Mouse (Mus musculus): ENCODE results near the gene Vmn1r222. TPM values are rescaled to one million over a fixed set of nuclear protein-coding genes. Genes with fewer than 3 reads are reported as not detected.
A peak's percentile ranks its signal among the peaks of the same experiment; 100 is the strongest.
"Not testable (repeated sequence)": the region's sequence is repeated elsewhere in the genome, so short reads cannot be mapped to it uniquely, and the experiment has no call there.

Gene Vmn1r222
- total RNA-seq (2014; fragmentation: Nextera tagmentation), result not detected in 2 replicates
- not detected in 2 replicates for total RNA-seq (2017)
- polyA plus RNA-seq (2012), result not detected in 2 replicates

- not testable (repeated sequence) for H3K9me3 ChIP-seq (replicated peaks); H3K36me3 ChIP-seq (replicated peaks); DNase-seq (ENCODE audit: low spot score); H3K4me1 ChIP-seq (ENCODE audit: insufficient read depth, low read depth, low read length); H3K4me3 ChIP-seq (ENCODE audit: low read depth, low read length); H3K27me3 ChIP-seq (ENCODE audit: insufficient read depth, low read length); ATAC-seq (ENCODE audit: extremely low read depth, insufficient number of reproducible peaks, low FRiP score, poor library complexity, severe bottlenecking)
Observed at GRCm38 (mm10) chr13:23235847-23236246, at the start of gene Vmn1r222. Gene Vmn1r222, minus strand, starts transcription at chr13:23235947.

GRCm38 (mm10) chr13:23285191-23285920 is 49.6 kb upstream of the Vmn1r222 start:
- H3K36me3 ChIP-seq (replicated peaks), result no peaks in the 10 kb centered on the region
- DNase-seq (ENCODE audit: low spot score) (no peak), ATAC-seq (ENCODE audit: extremely low read depth, insufficient number of reproducible peaks, low FRiP score, poor library complexity, severe bottlenecking) (no peak)
- H3K9me3 ChIP-seq (replicated peaks), result no peaks in the 10 kb centered on the region
- no peak for TF ChIP-seq POLR2AphosphoS5 (IDR thresholded peaks at IDR 0.05; ENCODE audit: insufficient replicate concordance, low read depth, low read length)
- no peak for TF ChIP-seq CTCF (IDR thresholded peaks at IDR 0.05; ENCODE audit: low read depth, low read length)
- TF ChIP-seq TAL1 (conservative IDR thresholded peaks at IDR 0.05; ENCODE audit: low read depth, low read length), result no peak
- no peak for TF ChIP-seq GATA2 (IDR thresholded peaks at IDR 0.05; ENCODE audit: borderline replicate concordance, low read depth, low read length)
- no peak for TF ChIP-seq GATA1 (IDR thresholded peaks at IDR 0.05; ENCODE audit: borderline replicate concordance, low read length)
- H3K4me1 ChIP-seq (ENCODE audit: insufficient read depth, low read depth, low read length), result peaks cover 27% of the 10 kb centered on the region
- H3K4me3 ChIP-seq (ENCODE audit: low read depth, low read length), result peak overlapping the region; percentile 67; the same call in 1 of the 2 replicates
- peaks cover 24% of the 10 kb centered on the region for H3K27me3 ChIP-seq (ENCODE audit: insufficient read depth, low read length)

- ATAC-seq (ENCODE audit: extremely low read depth, insufficient number of reproducible peaks, low FRiP score, poor library complexity, severe bottlenecking), result no peak
- TF ChIP-seq CTCF (IDR thresholded peaks at IDR 0.05; ENCODE audit: low read depth, low read length) (no peak), GATA1 (IDR thresholded peaks at IDR 0.05; ENCODE audit: borderline replicate concordance, low read length) (no peak), POLR2AphosphoS5 (IDR thresholded peaks at IDR 0.05; ENCODE audit: insufficient replicate concordance, low read depth, low read length) (no peak), TAL1 (conservative IDR thresholded peaks at IDR 0.05; ENCODE audit: low read depth, low read length) (no peak), GATA2 (IDR thresholded peaks at IDR 0.05; ENCODE audit: borderline replicate concordance, low read depth, low read length) (no peak)
- H3K4me1 ChIP-seq (ENCODE audit: insufficient read depth, low read depth, low read length), result peaks cover 8% of the 10 kb centered on the region
Observed at GRCm38 (mm10) chr13:23279992-23280391, 44.2 kb upstream of the Vmn1r222 start.

GRCm38 (mm10) chr13:23279576-23279975 is 43.8 kb upstream of the Vmn1r222 start:
- no peaks in the 10 kb centered on the region for H3K27me3 ChIP-seq (ENCODE audit: insufficient read depth, low read length)
- H3K4me1 ChIP-seq (ENCODE audit: insufficient read depth, low read depth, low read length), result peaks cover 3% of the 10 kb centered on the region; the same call in 1 of the 2 replicates
- TF ChIP-seq GATA1 (IDR thresholded peaks at IDR 0.05; ENCODE audit: borderline replicate concordance, low read length), result no peak
- no peak for TF ChIP-seq TAL1 (conservative IDR thresholded peaks at IDR 0.05; ENCODE audit: low read depth, low read length)
- TF ChIP-seq GATA2 (IDR thresholded peaks at IDR 0.05; ENCODE audit: borderline replicate concordance, low read depth, low read length), result no peak
- no peak for TF ChIP-seq CTCF (IDR thresholded peaks at IDR 0.05; ENCODE audit: low read depth, low read length)
- TF ChIP-seq POLR2AphosphoS5 (IDR thresholded peaks at IDR 0.05; ENCODE audit: insufficient replicate concordance, low read depth, low read length), result no peak
- H3K9me3 ChIP-seq (replicated peaks), result no peaks in the 10 kb centered on the region
- DNase-seq (ENCODE audit: low spot score), result no peak
- H3K36me3 ChIP-seq (replicated peaks), result no peaks in the 10 kb centered on the region
- H3K4me3 ChIP-seq (ENCODE audit: low read depth, low read length), result no peak overlapping the region
- no peak for ATAC-seq (ENCODE audit: extremely low read depth, insufficient number of reproducible peaks, low FRiP score, poor library complexity, severe bottlenecking)

More at GRCm38 (mm10) chr13:23279992-23280391, 44.2 kb upstream of the Vmn1r222 start:
- Histone ChIP-seq H3K36me3 (replicated peaks) (no peaks in the 10 kb centered on the region), H3K27me3 (ENCODE audit: insufficient read depth, low read length) (no peaks in the 10 kb centered on the region), H3K4me3 (ENCODE audit: low read depth, low read length) (no peak overlapping the region), H3K9me3 (replicated peaks) (no peaks in the 10 kb centered on the region)
- DNase-seq (ENCODE audit: low spot score), result no peak

- no peaks in the 10 kb centered on the region for H3K36me3 ChIP-seq (replicated peaks)
- H3K4me1 ChIP-seq (ENCODE audit: insufficient read depth, low read depth, low read length), result no peaks in the 10 kb centered on the region
- no peak overlapping the region for H3K4me3 ChIP-seq (ENCODE audit: low read depth, low read length)
- no peaks in the 10 kb centered on the region for H3K9me3 ChIP-seq (replicated peaks)
- TF ChIP-seq GATA2 (IDR thresholded peaks at IDR 0.05; ENCODE audit: borderline replicate concordance, low read depth, low read length), result no peak
- TF ChIP-seq TAL1 (conservative IDR thresholded peaks at IDR 0.05; ENCODE audit: low read depth, low read length), result no peak
- TF ChIP-seq GATA1 (IDR thresholded peaks at IDR 0.05; ENCODE audit: borderline replicate concordance, low read length), result no peak
- TF ChIP-seq POLR2AphosphoS5 (IDR thresholded peaks at IDR 0.05; ENCODE audit: insufficient replicate concordance, low read depth, low read length), result no peak
- no peak for TF ChIP-seq CTCF (IDR thresholded peaks at IDR 0.05; ENCODE audit: low read depth, low read length)
- ATAC-seq (ENCODE audit: extremely low read depth, insufficient number of reproducible peaks, low FRiP score, poor library complexity, severe bottlenecking) (no peak), DNase-seq (ENCODE audit: low spot score) (no peak)
- H3K27me3 ChIP-seq (ENCODE audit: insufficient read depth, low read length), result peaks cover 4% of the 10 kb centered on the region; the same call in 1 of the 2 replicates
Observed at GRCm38 (mm10) chr13:23270321-23271101, 34.8 kb upstream of the Vmn1r222 start.

- Histone ChIP-seq H3K27me3 (ENCODE audit: insufficient read depth, low read length) (peaks cover 4% of the 10 kb centered on the region; the same call in 1 of the 2 replicates), H3K9me3 (replicated peaks) (no peaks in the 10 kb centered on the region), H3K36me3 (replicated peaks) (no peaks in the 10 kb centered on the region), H3K4me3 (ENCODE audit: low read depth, low read length) (no peak overlapping the region), H3K4me1 (ENCODE audit: insufficient read depth, low read depth, low read length) (no peaks in the 10 kb centered on the region)
- ATAC-seq (ENCODE audit: extremely low read depth, insufficient number of reproducible peaks, low FRiP score, poor library complexity, severe bottlenecking) (no peak), DNase-seq (ENCODE audit: low spot score) (no peak)
- TF ChIP-seq TAL1 (conservative IDR thresholded peaks at IDR 0.05; ENCODE audit: low read depth, low read length) (no peak), GATA1 (IDR thresholded peaks at IDR 0.05; ENCODE audit: borderline replicate concordance, low read length) (no peak), CTCF (IDR thresholded peaks at IDR 0.05; ENCODE audit: low read depth, low read length) (no peak), POLR2AphosphoS5 (IDR thresholded peaks at IDR 0.05; ENCODE audit: insufficient replicate concordance, low read depth, low read length) (no peak), GATA2 (IDR thresholded peaks at IDR 0.05; ENCODE audit: borderline replicate concordance, low read depth, low read length) (no peak)
Observed at GRCm38 (mm10) chr13:23269681-23270080, 33.9 kb upstream of the Vmn1r222 start.

GRCm38 (mm10) chr13:23269127-23269526 is 33.4 kb upstream of the Vmn1r222 start:
- ATAC-seq (ENCODE audit: extremely low read depth, insufficient number of reproducible peaks, low FRiP score, poor library complexity, severe bottlenecking); H3K27me3 ChIP-seq (ENCODE audit: insufficient read depth, low read length); DNase-seq (ENCODE audit: low spot score); H3K4me1 ChIP-seq (ENCODE audit: insufficient read depth, low read depth, low read length); H3K9me3 ChIP-seq (replicated peaks); H3K36me3 ChIP-seq (replicated peaks); H3K4me3 ChIP-seq (ENCODE audit: low read depth, low read length): not testable (repeated sequence)

- ATAC-seq (ENCODE audit: extremely low read depth, insufficient number of reproducible peaks, low FRiP score, poor library complexity, severe bottlenecking), result not testable (repeated sequence)
Observed at GRCm38 (mm10) chr13:23268606-23269005, 32.9 kb upstream of the Vmn1r222 start.

More at GRCm38 (mm10) chr13:23268606-23269005, 32.9 kb upstream of the Vmn1r222 start:
- DNase-seq (ENCODE audit: low spot score); H3K36me3 ChIP-seq (replicated peaks); H3K9me3 ChIP-seq (replicated peaks); H3K4me1 ChIP-seq (ENCODE audit: insufficient read depth, low read depth, low read length); H3K4me3 ChIP-seq (ENCODE audit: low read depth, low read length); H3K27me3 ChIP-seq (ENCODE audit: insufficient read depth, low read length): not testable (repeated sequence)
